Mouse (Mus musculus): ENCODE results near the gene Arhgef10l. TPM values are rescaled to one million over a fixed set of nuclear protein-coding genes. Genes with fewer than 3 reads are reported as not detected.

Gene Arhgef10l
- 52.7 and 55.5 TPM in 2 replicates for polyA plus RNA-seq (2012; rRNA removed)

- H3K4me3 ChIP-seq (replicated peaks; ENCODE audit: insufficient read depth, low read depth, low read length) = no peak within 1 kb of the TSS
- TF ChIP-seq POLR2A (IDR thresholded peaks at IDR 0.05; ENCODE audit: borderline replicate concordance, insufficient read depth, low read length) (no peak), CTCF (IDR thresholded peaks at IDR 0.05; ENCODE audit: borderline replicate concordance, insufficient read depth, low read depth, low read length) (no peak)
- peak; percentile 69 to 85 for DNase-seq
- peaks cover 14% of the 10 kb centered on the region for H3K4me1 ChIP-seq (ENCODE audit: control insufficient read depth, insufficient read depth, low read length)
- WGBS = 25% methylated on average over 11 of the region's 11 CpGs
- H3K27ac ChIP-seq (ENCODE audit: insufficient read depth, low read length) = no peak within 1 kb of the TSS
- no peaks in the 10 kb centered on the region for H3K27me3 ChIP-seq (ENCODE audit: control insufficient read depth, insufficient read depth, low read length)
Measured at GRCm38 (mm10) chr4:140665760-140666159, at the start of gene Arhgef10l. Gene Arhgef10l, minus strand, starts transcription at chr4:140666012.

- Histone ChIP-seq H3K4me1 (ENCODE audit: control insufficient read depth, insufficient read depth, low read length) (peaks cover 14% of the 10 kb centered on the region; the same call in 1 of the 2 replicates), H3K27ac (ENCODE audit: insufficient read depth, low read length) (peak overlapping the region; percentile 6; the same call in 1 of the 2 replicates), H3K4me3 (replicated peaks; ENCODE audit: insufficient read depth, low read depth, low read length) (peak overlapping the region; percentile 1), H3K27me3 (ENCODE audit: control insufficient read depth, insufficient read depth, low read length) (no peaks in the 10 kb centered on the region)
- no peak for TF ChIP-seq POLR2A (IDR thresholded peaks at IDR 0.05; ENCODE audit: borderline replicate concordance, insufficient read depth, low read length)
- no peak for TF ChIP-seq CTCF (IDR thresholded peaks at IDR 0.05; ENCODE audit: borderline replicate concordance, insufficient read depth, low read depth, low read length)
- WGBS = 44% methylated on average over 5 of the region's 5 CpGs
- DNase-seq = no peak
Measured at GRCm38 (mm10) chr4:140714586-140714985, 48.8 kb upstream of the Arhgef10l start.

- H3K4me1 ChIP-seq (ENCODE audit: control insufficient read depth, insufficient read depth, low read length) = peaks cover 14% of the 10 kb centered on the region; the same call in 1 of the 2 replicates
- H3K27ac ChIP-seq (ENCODE audit: insufficient read depth, low read length) = peak overlapping the region; percentile 6; the same call in 1 of the 2 replicates
- no peak overlapping the region for H3K4me3 ChIP-seq (replicated peaks; ENCODE audit: insufficient read depth, low read depth, low read length)
- DNase-seq = peak; percentile 99
- H3K27me3 ChIP-seq (ENCODE audit: control insufficient read depth, insufficient read depth, low read length) = no peaks in the 10 kb centered on the region
- 20% methylated on average over 29 of the region's 29 CpGs for WGBS
- TF ChIP-seq POLR2A (IDR thresholded peaks at IDR 0.05; ENCODE audit: borderline replicate concordance, insufficient read depth, low read length) (no peak; the same call in 1 of the 2 replicates), CTCF (IDR thresholded peaks at IDR 0.05; ENCODE audit: borderline replicate concordance, insufficient read depth, low read depth, low read length) (peak; percentile 96)
Measured at GRCm38 (mm10) chr4:140713480-140714365, 47.9 kb upstream of the Arhgef10l start.

GRCm38 (mm10) chr4:140711360-140711759 is 45.5 kb upstream of the Arhgef10l start:
- TF ChIP-seq CTCF (IDR thresholded peaks at IDR 0.05; ENCODE audit: borderline replicate concordance, insufficient read depth, low read depth, low read length) = no peak
- no peak for TF ChIP-seq POLR2A (IDR thresholded peaks at IDR 0.05; ENCODE audit: borderline replicate concordance, insufficient read depth, low read length)
- DNase-seq = no peak
- Histone ChIP-seq H3K27me3 (ENCODE audit: control insufficient read depth, insufficient read depth, low read length) (no peaks in the 10 kb centered on the region), H3K4me3 (replicated peaks; ENCODE audit: insufficient read depth, low read depth, low read length) (no peak overlapping the region), H3K27ac (ENCODE audit: insufficient read depth, low read length) (no peak overlapping the region), H3K4me1 (ENCODE audit: control insufficient read depth, insufficient read depth, low read length) (peaks cover 14% of the 10 kb centered on the region; the same call in 1 of the 2 replicates)
- WGBS = 36% methylated on average over 5 of the region's 5 CpGs

GRCm38 (mm10) chr4:140710781-140711180 is 45.0 kb upstream of the Arhgef10l start:
- H3K27ac ChIP-seq (ENCODE audit: insufficient read depth, low read length) = no peak overlapping the region
- no peak for DNase-seq
- TF ChIP-seq CTCF (IDR thresholded peaks at IDR 0.05; ENCODE audit: borderline replicate concordance, insufficient read depth, low read depth, low read length) = no peak
- TF ChIP-seq POLR2A (IDR thresholded peaks at IDR 0.05; ENCODE audit: borderline replicate concordance, insufficient read depth, low read length) = no peak
- 68% methylated on average over 10 of the region's 10 CpGs for WGBS
- no peak overlapping the region for H3K4me3 ChIP-seq (replicated peaks; ENCODE audit: insufficient read depth, low read depth, low read length)
- H3K4me1 ChIP-seq (ENCODE audit: control insufficient read depth, insufficient read depth, low read length) = peaks cover 14% of the 10 kb centered on the region; the same call in 1 of the 2 replicates
- H3K27me3 ChIP-seq (ENCODE audit: control insufficient read depth, insufficient read depth, low read length) = no peaks in the 10 kb centered on the region

- no peak for TF ChIP-seq CTCF (IDR thresholded peaks at IDR 0.05; ENCODE audit: borderline replicate concordance, insufficient read depth, low read depth, low read length)
- no peak for TF ChIP-seq POLR2A (IDR thresholded peaks at IDR 0.05; ENCODE audit: borderline replicate concordance, insufficient read depth, low read length)
- Histone ChIP-seq H3K4me1 (ENCODE audit: control insufficient read depth, insufficient read depth, low read length) (peaks cover 13% of the 10 kb centered on the region; the same call in 1 of the 2 replicates), H3K4me3 (replicated peaks; ENCODE audit: insufficient read depth, low read depth, low read length) (no peak overlapping the region), H3K27ac (ENCODE audit: insufficient read depth, low read length) (no peak overlapping the region), H3K27me3 (ENCODE audit: control insufficient read depth, insufficient read depth, low read length) (no peaks in the 10 kb centered on the region)
- DNase-seq = no peak
- WGBS = 78% methylated on average over 10 of the region's 10 CpGs
Measured at GRCm38 (mm10) chr4:140709617-140710016, 43.8 kb upstream of the Arhgef10l start.

- WGBS = 43% methylated on average over 7 of the region's 7 CpGs
- Histone ChIP-seq H3K27me3 (ENCODE audit: control insufficient read depth, insufficient read depth, low read length) (no peaks in the 10 kb centered on the region), H3K4me3 (replicated peaks; ENCODE audit: insufficient read depth, low read depth, low read length) (no peak overlapping the region), H3K27ac (ENCODE audit: insufficient read depth, low read length) (no peak overlapping the region), H3K4me1 (ENCODE audit: control insufficient read depth, insufficient read depth, low read length) (peaks cover 9% of the 10 kb centered on the region; the same call in 1 of the 2 replicates)
- no peak for DNase-seq
- TF ChIP-seq CTCF (IDR thresholded peaks at IDR 0.05; ENCODE audit: borderline replicate concordance, insufficient read depth, low read depth, low read length) (no peak), POLR2A (IDR thresholded peaks at IDR 0.05; ENCODE audit: borderline replicate concordance, insufficient read depth, low read length) (no peak)
Measured at GRCm38 (mm10) chr4:140709111-140709510, 43.3 kb upstream of the Arhgef10l start.
